Comparison of ENCODE assay signal across 9 mouse cellular contexts in the genomic region with DNA sequence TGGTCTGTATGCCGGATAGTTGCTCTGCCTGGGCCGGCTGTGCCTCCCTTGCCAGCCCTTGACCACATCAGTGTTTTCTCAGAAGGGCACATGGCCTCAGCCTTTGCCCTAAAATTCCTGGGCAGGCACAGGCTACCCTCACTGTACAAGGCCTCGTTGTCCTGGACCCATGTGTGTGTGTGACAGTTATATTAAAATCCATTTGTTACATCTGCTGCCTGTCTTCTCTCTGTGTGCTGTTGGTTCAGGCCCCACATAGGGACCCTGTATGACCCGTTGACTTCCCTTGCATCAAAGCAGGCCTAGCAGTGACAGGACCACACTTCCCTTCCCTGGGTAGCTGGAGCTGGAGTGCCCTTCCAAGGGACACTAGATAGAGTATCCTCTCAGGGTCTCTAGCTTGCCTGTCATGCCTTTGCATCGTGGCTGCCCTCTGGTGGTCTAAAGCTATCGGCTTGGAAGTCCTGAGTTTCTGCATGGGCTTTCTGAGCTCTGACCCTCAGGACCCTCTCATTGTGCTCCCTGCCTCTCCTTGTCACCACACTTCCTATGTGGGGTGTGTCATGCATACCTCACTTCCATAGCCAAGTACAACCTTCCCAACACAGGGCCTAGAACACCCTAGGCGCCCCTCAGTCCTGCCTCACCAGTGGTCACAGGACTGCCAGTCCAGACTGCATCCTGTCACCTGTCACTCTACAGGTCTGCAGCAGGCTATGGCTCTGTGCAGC. TPM values are rescaled to one million over a fixed set of nuclear protein-coding genes. Genes with fewer than 3 reads are reported as not detected.
A peak's percentile ranks its signal among the peaks of the same experiment; 100 is the strongest.
DNase-seq lines count a peak whose midpoint lies in the region; ATAC-seq lines count a peak whose summit lies in the region.
"Had no signal": no experiment of that assay in that cellular context is flagged by ENCODE, and none has a peak within 500 bp of the region (broad histone marks: within the 10 kb centered on the region; RNA-seq: fewer than 3 reads in every experiment).

No protein-coding gene starts in this region.

- no peaks in the 10 kb centered on the region for H3K27me3 ChIP-seq in forebrain, embryonic 10.5 days (ENCODE audit: poor library complexity, severe bottlenecking)
- no peaks in the 10 kb centered on the region for H3K27me3 ChIP-seq in midbrain, embryonic 15.5 days (replicated peaks)

- peak; percentile 40 for ATAC-seq in midbrain, embryonic 15.5 days (replicated peaks)
- ATAC-seq in activated CD4-positive, CD25-positive, alpha-beta regulatory T cell, adult 4 months: no peak

- no peak overlapping the region for H3K9ac ChIP-seq in midbrain, embryonic 15.5 days

- WGBS in forebrain, embryonic 10.5 days: 54% methylated on average over 7 of the region's 7 CpGs
- 53% methylated on average over 7 of the region's 7 CpGs for WGBS in midbrain, embryonic 15.5 days

- peaks cover 41% of the 10 kb centered on the region for H3K36me3 ChIP-seq in forebrain, embryonic 10.5 days (replicated peaks)
- peaks cover 16% of the 10 kb centered on the region for H3K36me3 ChIP-seq in midbrain, embryonic 15.5 days (replicated peaks)

- no peaks in the 10 kb centered on the region for H3K4me1 ChIP-seq in forebrain, embryonic 10.5 days
- no peaks in the 10 kb centered on the region for H3K4me1 ChIP-seq in midbrain, embryonic 15.5 days

- H3K9me3 ChIP-seq in forebrain, embryonic 10.5 days: no peaks in the 10 kb centered on the region
- H3K9me3 ChIP-seq in midbrain, embryonic 15.5 days: no peaks in the 10 kb centered on the region

- H3K4me3 ChIP-seq in forebrain, embryonic 10.5 days: no peak overlapping the region
- H3K4me3 ChIP-seq in midbrain, embryonic 15.5 days: no peak overlapping the region

- DNase-seq in layer of hippocampus, postnatal 10 days (ENCODE audit: low spot score in 2 of 2): peak; percentile 58 to 67
- DNase-seq in layer of hippocampus, postnatal 36 days: no peak
- peak; percentile 6 for DNase-seq in Muller cell, postnatal 12 days (ENCODE audit: inconsistent ontology term)
- peak; percentile 38 for DNase-seq in forebrain, embryonic 10.5 days (ENCODE audit: extremely low spot score, low spot score)
- DNase-seq in kidney, postnatal 14 days: peak; percentile 53
- no peak for DNase-seq in frontal cortex, adult 2 months (ENCODE audit: extremely low spot score in 1 of 2, low spot score in 1 of 2)

- H3K4me2 ChIP-seq in midbrain, embryonic 15.5 days: no peak overlapping the region

- H3K27ac ChIP-seq in forebrain, embryonic 10.5 days: no peak overlapping the region
- H3K27ac ChIP-seq in midbrain, embryonic 15.5 days: no peak overlapping the region

RNA-seq across cellular contexts. Expression of gene Ap1m1, which starts 17.5 kb away (rescaled TPM):
- total RNA-seq in layer of hippocampus, postnatal 10 days (2021): 100 to 1,000 TPM; 108 to 109 TPM
- total RNA-seq in layer of hippocampus, postnatal 36 days (2021): 10 to 100 TPM; 74.5 to 94.0 TPM
- 181 and 183 TPM in 2 replicates for polyA plus RNA-seq in forebrain, embryonic 10.5 days (2016; fragmentation: Nextera tagmentation; extraction: Ambion mirVana)
- polyA plus RNA-seq in midbrain, embryonic 15.5 days (2015; fragmentation: Nextera tagmentation; extraction: Ambion mirVana): 296 and 302 TPM in 2 replicates
- polyA plus RNA-seq in activated CD4-positive, CD25-positive, alpha-beta regulatory T cell, adult 4 months (2017; shearing (Covaris generic)): 100 to 1,000 TPM; 132 to 145 TPM
- 111 and 115 TPM in 2 replicates for polyA plus RNA-seq in frontal cortex, adult 2 months (2012; rRNA removed)

RNA-seq across cellular contexts. Expression of gene Fam32a, which starts 37.8 kb away (rescaled TPM):
- 10 to 100 TPM; 62.5 to 65.8 TPM for total RNA-seq in layer of hippocampus, postnatal 10 days (2021)
- 10 to 100 TPM; 59.4 to 64.2 TPM for total RNA-seq in layer of hippocampus, postnatal 36 days (2021)
- 77.6 and 80.0 TPM in 2 replicates for polyA plus RNA-seq in forebrain, embryonic 10.5 days (2016; fragmentation: Nextera tagmentation; extraction: Ambion mirVana)
- 112 and 115 TPM in 2 replicates for polyA plus RNA-seq in midbrain, embryonic 15.5 days (2015; fragmentation: Nextera tagmentation; extraction: Ambion mirVana)
- 100 to 1,000 TPM in 1 of 2 experiments, 10 to 100 TPM in 1; 98.8 to 108 TPM for polyA plus RNA-seq in activated CD4-positive, CD25-positive, alpha-beta regulatory T cell, adult 4 months (2017; shearing (Covaris generic))
- polyA plus RNA-seq in frontal cortex, adult 2 months (2012; rRNA removed): 77.5 and 79.3 TPM in 2 replicates

RNA-seq across cellular contexts. Expression of gene Gm11034, which starts 43.9 kb away (rescaled TPM):
- not detected for total RNA-seq in layer of hippocampus, postnatal 10 days (2021)
- total RNA-seq in layer of hippocampus, postnatal 36 days (2021): not detected
- not detected in 2 replicates for polyA plus RNA-seq in forebrain, embryonic 10.5 days (2016; fragmentation: Nextera tagmentation; extraction: Ambion mirVana)
- not detected in 2 replicates for polyA plus RNA-seq in midbrain, embryonic 15.5 days (2015; fragmentation: Nextera tagmentation; extraction: Ambion mirVana)
- not detected for polyA plus RNA-seq in activated CD4-positive, CD25-positive, alpha-beta regulatory T cell, adult 4 months (2017; shearing (Covaris generic))
- not detected in 2 replicates for polyA plus RNA-seq in frontal cortex, adult 2 months (2012; rRNA removed)
- total RNA-seq: left cerebral cortex, postnatal 10 days had no signal

RNA-seq across cellular contexts. Expression of gene Cib3, which starts 44.7 kb away (rescaled TPM):
- not detected for total RNA-seq in layer of hippocampus, postnatal 10 days (2021)
- under 1 TPM in 1 of 2 experiments, not detected in 1; 0.48 TPM for total RNA-seq in layer of hippocampus, postnatal 36 days (2021)
- polyA plus RNA-seq in forebrain, embryonic 10.5 days (2016; fragmentation: Nextera tagmentation; extraction: Ambion mirVana): not detected in 2 replicates
- polyA plus RNA-seq in midbrain, embryonic 15.5 days (2015; fragmentation: Nextera tagmentation; extraction: Ambion mirVana): not detected in 2 replicates
- polyA plus RNA-seq in activated CD4-positive, CD25-positive, alpha-beta regulatory T cell, adult 4 months (2017; shearing (Covaris generic)): under 1 TPM; 0.46 to 0.51 TPM
- polyA plus RNA-seq in frontal cortex, adult 2 months (2012; rRNA removed): 0.06 and 0.21 TPM in 2 replicates
- total RNA-seq: left cerebral cortex, postnatal 10 days had no signal

RNA-seq across cellular contexts. Expression of gene Gm10282, which starts 47.7 kb away (rescaled TPM):
- 10 to 100 TPM; 10.9 to 15.9 TPM for total RNA-seq in layer of hippocampus, postnatal 10 days (2021)
- 1 to 10 TPM; 7.7 to 9.7 TPM for total RNA-seq in layer of hippocampus, postnatal 36 days (2021)
- polyA plus RNA-seq in forebrain, embryonic 10.5 days (2016; fragmentation: Nextera tagmentation; extraction: Ambion mirVana): 36.7 and 41.7 TPM in 2 replicates
- polyA plus RNA-seq in midbrain, embryonic 15.5 days (2015; fragmentation: Nextera tagmentation; extraction: Ambion mirVana): 9.0 and 11.9 TPM in 2 replicates
- polyA plus RNA-seq in activated CD4-positive, CD25-positive, alpha-beta regulatory T cell, adult 4 months (2017; shearing (Covaris generic)): 10 to 100 TPM; 25.8 to 62.2 TPM
- polyA plus RNA-seq in frontal cortex, adult 2 months (2012; rRNA removed): 3.7 and 6.4 TPM in 2 replicates

Comparison
In these comparisons a context has a peak if more than half of its experiments do, and no peak if none do; other contexts are left out.
1. DNase-seq: peak in layer of hippocampus, postnatal 10 days (2 of 2), Muller cell, postnatal 12 days (single experiment), forebrain, embryonic 10.5 days (single experiment) and kidney, postnatal 14 days (single experiment); none in layer of hippocampus, postnatal 36 days (0 of 2) and frontal cortex, adult 2 months (0 of 2).